Mouse (Mus musculus): ENCODE measurements around the gene Mn1.

DNA sequence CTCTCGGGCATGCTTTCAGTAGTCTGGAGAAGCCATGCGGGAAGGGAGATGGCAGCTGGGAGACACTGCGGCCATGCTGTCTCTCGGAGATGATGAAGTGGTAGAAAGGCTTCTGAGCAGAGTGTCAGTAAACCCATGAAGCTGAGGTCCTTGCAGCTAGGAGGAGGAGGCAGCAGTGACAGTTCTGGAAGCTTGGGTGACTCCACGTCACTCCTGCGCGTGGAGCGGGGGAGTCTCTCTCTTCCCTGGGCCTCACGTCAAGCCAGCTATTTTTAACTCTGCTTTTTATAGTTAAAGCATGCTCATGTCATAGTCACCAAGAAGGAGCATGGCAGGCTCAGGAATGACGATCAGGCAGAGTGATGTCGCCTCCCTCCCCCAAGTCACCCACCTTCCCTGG is 56.3 kb downstream of the Mn1 start:
- TF ChIP-seq CTCF (IDR thresholded peaks at IDR 0.05; ENCODE audit: low read depth) (no peak), EP300 (IDR thresholded peaks at IDR 0.05; ENCODE audit: low read depth) (no peak)

Data from liver, postnatal 0 days (tissue).